Mouse (Mus musculus) midbrain, embryonic 14.5 days (tissue): ENCODE measurements around the gene 9130213A22Rik. TPM values are rescaled to one million over a fixed set of nuclear protein-coding genes. Genes with fewer than 3 reads are reported as not detected.

Experiments
- ATAC-seq: fragments of 200-750 bp; cut with Nextera tagmentation; 2 replicates; pipeline ENCODE4 v1.8.0; 2017; ENCODE audit warnings: moderate number of reproducible peaks, moderate library complexity; ENCODE audit not compliant: low FRiP score, low TSS enrichment
- DNase-seq: peaks from one replicate; pipeline ENCODE4 v3.0.0-alpha.2; 2015
- H3K27ac ChIP-seq: fragments of 300-500 bp; sonication (generic); replicated peaks from 2 replicates; pipeline ENCODE4 v1.5.1; 2014; ENCODE audit warnings: mild to moderate bottlenecking, low read depth, low read length, moderate library complexity
- H3K27me3 ChIP-seq: fragments of 300-500 bp; sonication (generic); 2 replicates; pipeline ENCODE4 v1.6.1; 2014; ENCODE audit warnings: low read length, control low read depth, mixed read lengths; ENCODE audit not compliant: control insufficient read depth, insufficient read depth
- H3K36me3 ChIP-seq: fragments of 300-500 bp; sonication (generic); 2 replicates; pipeline ENCODE4 v1.6.1; 2014; ENCODE audit warnings: low read length, control low read depth; ENCODE audit not compliant: control insufficient read depth, insufficient read depth
- H3K4me1 ChIP-seq: fragments of 300-500 bp; sonication (generic); 2 replicates; pipeline ENCODE4 v1.6.1; 2014; ENCODE audit warnings: mild to moderate bottlenecking, antibody characterized with exemption, low read length, control low read depth; ENCODE audit not compliant: control insufficient read depth, insufficient read depth
- H3K4me2 ChIP-seq: fragments of 300-500 bp; sonication (generic); 2 replicates; pipeline ENCODE4 v1.6.1; 2014; ENCODE audit warnings: mild to moderate bottlenecking, low read length, moderate library complexity
- H3K4me3 ChIP-seq: fragments of 300-500 bp; sonication (generic); replicated peaks from 2 replicates; pipeline ENCODE4 v1.5.1; 2014; ENCODE audit warnings: low read depth, low read length
- H3K9ac ChIP-seq: fragments of 300-500 bp; sonication (generic); replicated peaks from 2 replicates; pipeline ENCODE4 v1.6.1; 2014; ENCODE audit warnings: mild to moderate bottlenecking, low read length, moderate library complexity
- H3K9me3 ChIP-seq: fragments of 300-500 bp; sonication (generic); 2 replicates; pipeline ENCODE4 v1.6.1; 2016; ENCODE audit warnings: low read length, control low read depth, mixed read lengths; ENCODE audit not compliant: control insufficient read depth
- WGBS: fragments of 180-500 bp; shearing (Covaris S2); extraction: QIAGEN DNeasy Blood & Tissue Kit; methylation state at CpG from one replicate; pipeline ENCODE4 v1.1.7; 2014; 5-methylcytosine and 5-hydroxymethylcytosine counted together
- polyA plus RNA-seq: library from polyadenylated mRNA; unstranded; fragments of >200 nt; fragmentation: Nextera tagmentation; extraction: Ambion mirVana; gene quantifications from 2 replicates; pipeline ENCODE4 v1.2.1, GENCODE M21; 2014

9130213A22Rik gene
- polyA plus RNA-seq, 1 experiment from 2014 or later = 0.22 TPM

GRCm38 (mm10) chr11:69148451-69148960, 26.1 kb upstream of the 9130213A22Rik start:
- no peak overlapping the region for H3K9ac ChIP-seq
- no peaks in the 10 kb centered on the region for H3K4me1 ChIP-seq
- no peak for DNase-seq
- H3K27me3 ChIP-seq = no peaks in the 10 kb centered on the region
- no peak overlapping the region for H3K27ac ChIP-seq
- H3K4me3 ChIP-seq = no peak overlapping the region
- 89% methylated on average over 5 of the region's 5 CpGs for WGBS
- H3K36me3 ChIP-seq = no peaks in the 10 kb centered on the region
- ATAC-seq = no peak
- H3K9me3 ChIP-seq = no peaks in the 10 kb centered on the region
- no peak overlapping the region for H3K4me2 ChIP-seq

- Histone ChIP-seq H3K27ac (no peak overlapping the region), H3K4me3 (no peak overlapping the region), H3K9me3 (no peaks in the 10 kb centered on the region), H3K4me2 (no peak overlapping the region), H3K27me3 (no peaks in the 10 kb centered on the region), H3K4me1 (no peaks in the 10 kb centered on the region), H3K36me3 (no peaks in the 10 kb centered on the region), H3K9ac (no peak overlapping the region)
- DNase-seq (no peak), ATAC-seq (no peak)
- WGBS = 75% methylated on average over 7 of the region's 7 CpGs
These were observed 25.2 kb upstream of the 9130213A22Rik start for GRCm38 (mm10) chr11:69147546-69147945.

- no peaks in the 10 kb centered on the region for H3K27me3 ChIP-seq
- no peak overlapping the region for H3K4me2 ChIP-seq
- no peaks in the 10 kb centered on the region for H3K9me3 ChIP-seq
- no peaks in the 10 kb centered on the region for H3K36me3 ChIP-seq
- H3K9ac ChIP-seq = no peak overlapping the region
- 90% methylated on average over 6 of the region's 6 CpGs for WGBS
- H3K4me1 ChIP-seq = peaks cover 4% of the 10 kb centered on the region; the same call in 1 of the 2 replicates
- ATAC-seq = no peak
- no peak overlapping the region for H3K27ac ChIP-seq
- DNase-seq = no peak
- H3K4me3 ChIP-seq = no peak overlapping the region
These were observed 13.0 kb upstream of the 9130213A22Rik start for GRCm38 (mm10) chr11:69135361-69135760.

- H3K4me3 ChIP-seq = peak overlapping the region; percentile 39
- no peaks in the 10 kb centered on the region for H3K36me3 ChIP-seq
- H3K9ac ChIP-seq = peak overlapping the region; percentile 36; the same call in 1 of the 2 replicates
- DNase-seq = no peak
- ATAC-seq = no peak
- H3K4me2 ChIP-seq = peak overlapping the region; percentile 65
- H3K4me1 ChIP-seq = peaks cover 4% of the 10 kb centered on the region; the same call in 1 of the 2 replicates
- no peaks in the 10 kb centered on the region for H3K9me3 ChIP-seq
- H3K27ac ChIP-seq = no peak overlapping the region
- 33% methylated on average over 8 of the region's 8 CpGs for WGBS
- no peaks in the 10 kb centered on the region for H3K27me3 ChIP-seq
These were observed 12.2 kb upstream of the 9130213A22Rik start for GRCm38 (mm10) chr11:69134622-69134968.

GRCm38 (mm10) chr11:69133923-69134621, 11.7 kb upstream of the 9130213A22Rik start:
- WGBS = 1% methylated on average over 34 of the region's 34 CpGs

GRCm38 (mm10) chr11:69133566-69133922, 11.2 kb upstream of the 9130213A22Rik start:
- H3K27me3 ChIP-seq = no peaks in the 10 kb centered on the region
- H3K4me1 ChIP-seq = peaks cover 4% of the 10 kb centered on the region; the same call in 1 of the 2 replicates
- DNase-seq (no peak), ATAC-seq (no peak)
- no peaks in the 10 kb centered on the region for H3K36me3 ChIP-seq
- no peaks in the 10 kb centered on the region for H3K9me3 ChIP-seq
- 16% methylated on average over 5 of the region's 5 CpGs for WGBS
- peak overlapping the region; percentile 65 for H3K4me2 ChIP-seq
- peak overlapping the region; percentile 39 for H3K4me3 ChIP-seq
- no peak overlapping the region for H3K9ac ChIP-seq
- no peak overlapping the region for H3K27ac ChIP-seq

More at GRCm38 (mm10) chr11:69133923-69134621, 11.7 kb upstream of the 9130213A22Rik start:
- Histone ChIP-seq H3K9ac (peak overlapping the region; percentile 36), H3K36me3 (no peaks in the 10 kb centered on the region), H3K4me2 (peak overlapping the region; percentile 65), H3K9me3 (no peaks in the 10 kb centered on the region), H3K4me3 (peak overlapping the region; percentile 39), H3K4me1 (peaks cover 4% of the 10 kb centered on the region; the same call in 1 of the 2 replicates), H3K27me3 (no peaks in the 10 kb centered on the region), H3K27ac (no peak overlapping the region; the same call in 1 of the 2 replicates)
- DNase-seq (peak; percentile 71), ATAC-seq (peak; percentile 34; the same call in 1 of the 2 replicates)

GRCm38 (mm10) chr11:69128426-69129122, 6.2 kb upstream of the 9130213A22Rik start:
- Histone ChIP-seq H3K36me3 (no peaks in the 10 kb centered on the region), H3K27me3 (no peaks in the 10 kb centered on the region), H3K9ac (no peak overlapping the region), H3K4me3 (no peak overlapping the region), H3K4me1 (0 out of 2 replicates have a peak, but pooled peaks cover 4% of the 10 kb centered on the region), H3K4me2 (no peak overlapping the region), H3K9me3 (no peaks in the 10 kb centered on the region), H3K27ac (no peak overlapping the region)
- ATAC-seq (no peak), DNase-seq (no peak)
- WGBS = 75% methylated on average over 8 of the region's 8 CpGs

- Histone ChIP-seq H3K36me3 (no peaks in the 10 kb centered on the region), H3K9ac (no peak overlapping the region; the same call in 1 of the 2 replicates), H3K27me3 (no peaks in the 10 kb centered on the region), H3K9me3 (no peaks in the 10 kb centered on the region), H3K4me3 (peak overlapping the region; percentile 57; the same call in 1 of the 2 replicates), H3K4me2 (peak overlapping the region; percentile 85), H3K4me1 (peaks cover 6% of the 10 kb centered on the region; the same call in 1 of the 2 replicates), H3K27ac (no peak overlapping the region)
- 51% methylated on average over 2 of the region's 2 CpGs for WGBS
- no peak for ATAC-seq
- DNase-seq = no peak
These were observed 4.3 kb upstream of the 9130213A22Rik start for GRCm38 (mm10) chr11:69126706-69127095.
